Comparison of ENCODE assay signal across 8 mouse cellular contexts in the genomic region with DNA sequence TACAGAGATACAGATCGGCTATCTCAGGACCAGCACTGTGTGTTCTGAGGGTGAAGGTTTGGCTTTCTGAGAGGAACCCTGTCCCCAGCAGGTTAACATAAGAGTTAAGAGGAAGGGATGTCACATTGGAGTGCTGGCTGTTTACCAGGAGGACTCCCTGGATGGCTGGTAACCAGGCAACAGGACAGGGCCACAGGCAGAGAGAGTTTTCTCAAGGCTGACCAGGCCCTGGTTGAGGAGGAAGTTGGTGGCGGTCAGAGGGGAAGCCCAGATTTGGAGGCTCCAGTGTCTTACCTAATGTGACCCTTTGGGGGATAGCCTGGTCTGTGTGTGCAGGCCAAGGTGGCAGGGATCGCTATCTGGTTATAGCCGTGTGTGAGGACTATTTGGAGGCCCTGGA. TPM values are rescaled to one million over a fixed set of nuclear protein-coding genes. Genes with fewer than 3 reads are reported as not detected.
DNase-seq lines count a peak whose midpoint lies in the region; ATAC-seq lines count a peak whose summit lies in the region.

No protein-coding gene starts in this region.

- peaks cover 39% of the 10 kb centered on the region for H3K36me3 ChIP-seq in heart, embryonic 12.5 days
- peaks cover 39% of the 10 kb centered on the region for H3K36me3 ChIP-seq in midbrain, embryonic 13.5 days

- peak overlapping the region; percentile 66; the same call in 1 of the 2 replicates for H3K4me3 ChIP-seq in heart, embryonic 12.5 days
- H3K4me3 ChIP-seq in midbrain, embryonic 13.5 days (replicated peaks): peak overlapping the region; percentile 71

- ATAC-seq in heart, embryonic 12.5 days (ENCODE audit: insufficient number of reproducible peaks, low FRiP score): no peak
- no peak for ATAC-seq in midbrain, embryonic 13.5 days

- DNase-seq in left cerebral cortex, postnatal 14 days (ENCODE audit: low spot score in 2 of 2): peak; percentile 48 to 65
- no peak for DNase-seq in left cerebral cortex, adult 8-10 months (ENCODE audit: low spot score in 2 of 2)
- DNase-seq in cerebellum, postnatal 10 days: peak; percentile 60 to 66
- peak; percentile 41 to 77 for DNase-seq in kidney, postnatal 25 days
- DNase-seq in thymus, adult 18-20 months: no peak
- DNase-seq in layer of hippocampus, postnatal 36 days: no peak

- H3K9ac ChIP-seq in heart, embryonic 12.5 days: peak overlapping the region; percentile 34
- peak overlapping the region; percentile 93 for H3K9ac ChIP-seq in midbrain, embryonic 13.5 days (replicated peaks)

- WGBS in heart, embryonic 12.5 days: 55% methylated on average over 4 of the region's 4 CpGs
- 82% methylated on average over 4 of the region's 4 CpGs for WGBS in midbrain, embryonic 13.5 days

- H3K4me2 ChIP-seq in heart, embryonic 12.5 days: peak overlapping the region; percentile 94
- H3K4me2 ChIP-seq in midbrain, embryonic 13.5 days (replicated peaks): peak overlapping the region; percentile 89

- H3K27ac ChIP-seq in heart, embryonic 12.5 days (ENCODE audit: poor library complexity, severe bottlenecking): peak overlapping the region; percentile 97
- no peak overlapping the region for H3K27ac ChIP-seq in midbrain, embryonic 13.5 days

- H3K4me1 ChIP-seq in heart, embryonic 12.5 days (replicated peaks): peaks cover 48% of the 10 kb centered on the region
- H3K4me1 ChIP-seq in midbrain, embryonic 13.5 days (replicated peaks): peaks cover 47% of the 10 kb centered on the region

- H3K27me3 ChIP-seq in heart, embryonic 12.5 days (replicated peaks): no peaks in the 10 kb centered on the region
- H3K27me3 ChIP-seq in midbrain, embryonic 13.5 days: no peaks in the 10 kb centered on the region

- intact Hi-C loops in left cerebral cortex, postnatal 14 days (cut with DNase I): loop anchor here (5.0 kb wide), 1 partner anchor 126 kb away; no protein-coding TSS in a partner anchor

- no peaks in the 10 kb centered on the region for H3K9me3 ChIP-seq in heart, embryonic 12.5 days (replicated peaks)
- no peaks in the 10 kb centered on the region for H3K9me3 ChIP-seq in midbrain, embryonic 13.5 days

RNA-seq across cellular contexts. Expression of a gene that starts 1.8 kb away (rescaled TPM):
- total RNA-seq in left cerebral cortex, postnatal 14 days (2021): 10 to 100 TPM; 51.9 to 57.4 TPM
- 10 to 100 TPM; 62.0 to 68.5 (median 66.4) TPM for total RNA-seq in left cerebral cortex, adult 8-10 months (2022)
- polyA plus RNA-seq in heart, embryonic 12.5 days (2016; fragmentation: Nextera tagmentation; extraction: Ambion mirVana): 11.3 and 11.8 TPM in 2 replicates
- 14.9 and 19.3 TPM in 2 replicates for polyA plus RNA-seq in midbrain, embryonic 13.5 days (2015; fragmentation: Nextera tagmentation; extraction: Ambion mirVana)
- total RNA-seq in layer of hippocampus, postnatal 36 days (2021): 10 to 100 TPM; 67.5 to 68.9 TPM

RNA-seq across cellular contexts. Expression of a gene that starts 15.1 kb away (rescaled TPM):
- total RNA-seq in left cerebral cortex, postnatal 14 days (2021): 10 to 100 TPM; 28.8 to 32.3 TPM
- total RNA-seq in left cerebral cortex, adult 8-10 months (2022): 10 to 100 TPM; 25.4 to 28.2 (median 27.2) TPM
- polyA plus RNA-seq in heart, embryonic 12.5 days (2016; fragmentation: Nextera tagmentation; extraction: Ambion mirVana): 55.0 and 56.2 TPM in 2 replicates
- polyA plus RNA-seq in midbrain, embryonic 13.5 days (2015; fragmentation: Nextera tagmentation; extraction: Ambion mirVana): 43.2 and 45.9 TPM in 2 replicates
- total RNA-seq in layer of hippocampus, postnatal 36 days (2021): 10 to 100 TPM; 30.2 to 34.4 TPM

RNA-seq across cellular contexts. Expression of a gene that starts 19.5 kb away (rescaled TPM):
- 1,000 to 10,000 TPM; 2,273 to 2,303 TPM for total RNA-seq in left cerebral cortex, postnatal 14 days (2021)
- 1,000 to 10,000 TPM; 2,585 to 3,221 (median 2,921) TPM for total RNA-seq in left cerebral cortex, adult 8-10 months (2022)
- polyA plus RNA-seq in heart, embryonic 12.5 days (2016; fragmentation: Nextera tagmentation; extraction: Ambion mirVana): 4,345 and 4,378 TPM in 2 replicates
- polyA plus RNA-seq in midbrain, embryonic 13.5 days (2015; fragmentation: Nextera tagmentation; extraction: Ambion mirVana): 1,484 and 1,546 TPM in 2 replicates
- 1,000 to 10,000 TPM; 2,301 to 2,480 TPM for total RNA-seq in layer of hippocampus, postnatal 36 days (2021)

RNA-seq across cellular contexts. Expression of a gene that starts 44.7 kb away (rescaled TPM):
- total RNA-seq in left cerebral cortex, postnatal 14 days (2021): 10 to 100 TPM; 23.5 to 29.6 TPM
- total RNA-seq in left cerebral cortex, adult 8-10 months (2022): 10 to 100 TPM; 25.9 to 32.9 (median 30.5) TPM
- polyA plus RNA-seq in heart, embryonic 12.5 days (2016; fragmentation: Nextera tagmentation; extraction: Ambion mirVana): 99.0 and 112 TPM in 2 replicates
- polyA plus RNA-seq in midbrain, embryonic 13.5 days (2015; fragmentation: Nextera tagmentation; extraction: Ambion mirVana): 101 and 103 TPM in 2 replicates
- 10 to 100 TPM; 22.8 to 26.5 TPM for total RNA-seq in layer of hippocampus, postnatal 36 days (2021)

RNA-seq across cellular contexts. Expression of a gene that starts 44.8 kb away (rescaled TPM):
- total RNA-seq in left cerebral cortex, postnatal 14 days (2021): 10 to 100 TPM; 62.6 to 72.8 TPM
- 10 to 100 TPM; 74.9 to 79.0 (median 77.2) TPM for total RNA-seq in left cerebral cortex, adult 8-10 months (2022)
- 217 and 218 TPM in 2 replicates for polyA plus RNA-seq in heart, embryonic 12.5 days (2016; fragmentation: Nextera tagmentation; extraction: Ambion mirVana)
- polyA plus RNA-seq in midbrain, embryonic 13.5 days (2015; fragmentation: Nextera tagmentation; extraction: Ambion mirVana): 163 and 165 TPM in 2 replicates
- total RNA-seq in layer of hippocampus, postnatal 36 days (2021): 10 to 100 TPM; 70.7 to 72.3 TPM

Comparison
In these comparisons a context has a peak if more than half of its experiments do, and no peak if none do; other contexts are left out.
1. DNase-seq: peak in left cerebral cortex, postnatal 14 days (2 of 2), cerebellum, postnatal 10 days (2 of 2) and kidney, postnatal 25 days (2 of 2); none in left cerebral cortex, adult 8-10 months (0 of 2), thymus, adult 18-20 months (0 of 2) and layer of hippocampus, postnatal 36 days (0 of 2).